ENCODE assay signal across 25 mouse cellular contexts in genomic region chr9:5928166-5928850, GRCm38 (mm10).
DNase-seq lines count a peak whose midpoint lies in the region; TF ChIP-seq lines count a peak whose summit lies in the region.
"Had no signal": no experiment of that assay in that cellular context is flagged by ENCODE, and none has a peak within 500 bp of the region (broad histone marks: within the 10 kb centered on the region; RNA-seq: fewer than 3 reads in every experiment).

No protein-coding gene starts in this region.

- H3K4me1 ChIP-seq in kidney, adult 2 months (ENCODE audit: control insufficient read depth, insufficient read depth, low read length): no peaks in the 10 kb centered on the region
- peaks cover 9% of the 10 kb centered on the region for H3K4me1 ChIP-seq in E14TG2a.4 (replicated peaks; ENCODE audit: low read depth, low read length)
- H3K4me1 ChIP-seq: embryonic facial prominence, embryonic 12.5 days; hindbrain, embryonic 12.5 days; liver, embryonic 15.5 days; midbrain, embryonic 10.5 days; neural tube, embryonic 12.5 days had no signal

- H3K9me3 ChIP-seq in E14TG2a.4 (ENCODE audit: low read length): peaks cover 30% of the 10 kb centered on the region
- H3K9me3 ChIP-seq: embryonic facial prominence, embryonic 12.5 days; liver, embryonic 15.5 days; neural tube, embryonic 12.5 days had no signal

- peak; percentile 41 to 57 for DNase-seq in cerebellum, postnatal 14 days
- no peak for DNase-seq in cerebellum, adult 9-10 months
- DNase-seq in kidney, adult 2 months: peak; percentile 5
- DNase-seq in kidney, postnatal 25 days: no peak
- DNase-seq in R1 (ENCODE audit: low read depth, low spot score): peak; percentile 36
- DNase-seq in frontal cortex, postnatal 36 days (ENCODE audit: low spot score in 2 of 2): no peak
- DNase-seq: adrenal gland, postnatal 14 days; cerebellum, adult 11 months; gastrocnemius, postnatal 25 days; heart, adult 11 months; heart, postnatal 36 days; kidney, adult 11 months; layer of hippocampus, postnatal 36 days; liver; lung, embryonic 14.5 days; lung, postnatal 14 days; right cerebral cortex, adult 18-20 months; thymus, postnatal 4 days had no signal

- no peak overlapping the region for H3K27ac ChIP-seq in kidney, adult 2 months (ENCODE audit: insufficient read depth, low read depth, low read length)
- H3K27ac ChIP-seq: embryonic facial prominence, embryonic 12.5 days; hindbrain, embryonic 12.5 days; liver, embryonic 15.5 days; midbrain, embryonic 10.5 days; neural tube, embryonic 12.5 days had no signal

- 85% methylated on average over 19 of the region's 19 CpGs for WGBS in kidney, adult 2 months

- no peak for TF ChIP-seq CTCF in kidney, adult 2 months (conservative IDR thresholded peaks at IDR 0.05; ENCODE audit: insufficient read depth, insufficient read length, low read depth, low read length)
- TF ChIP-seq CTCF in E14TG2a.4 (conservative IDR thresholded peaks at IDR 0.05; ENCODE audit: low read length): no peak

- no peaks in the 10 kb centered on the region for H3K27me3 ChIP-seq in kidney, adult 2 months (replicated peaks; ENCODE audit: control insufficient read depth, insufficient read depth, low read length)
- no peaks in the 10 kb centered on the region for H3K27me3 ChIP-seq in E14TG2a.4 (ENCODE audit: insufficient read depth, low read length)
- H3K27me3 ChIP-seq: embryonic facial prominence, embryonic 12.5 days; hindbrain, embryonic 12.5 days; liver, embryonic 15.5 days; neural tube, embryonic 12.5 days had no signal

- H3K36me3 ChIP-seq in kidney, adult 2 months (ENCODE audit: control insufficient read depth, insufficient read depth, low read length): no peaks in the 10 kb centered on the region
- no peaks in the 10 kb centered on the region for H3K36me3 ChIP-seq in E14TG2a.4 (ENCODE audit: insufficient read depth, low read length)
- H3K36me3 ChIP-seq: embryonic facial prominence, embryonic 12.5 days; hindbrain, embryonic 12.5 days; liver, embryonic 15.5 days; midbrain, embryonic 10.5 days; neural tube, embryonic 12.5 days had no signal

- no peak overlapping the region for H3K4me3 ChIP-seq in kidney, adult 2 months (ENCODE audit: insufficient read depth, low read depth, low read length)
- peak overlapping the region; percentile 53 for H3K4me3 ChIP-seq in E14TG2a.4 (replicated peaks; ENCODE audit: low read length)
- H3K4me3 ChIP-seq: embryonic facial prominence, embryonic 12.5 days; hindbrain, embryonic 12.5 days; liver, embryonic 15.5 days; midbrain, embryonic 10.5 days; myocyte; neural tube, embryonic 12.5 days had no signal

- no peak for TF ChIP-seq POLR2A in kidney, adult 2 months (IDR thresholded peaks at IDR 0.05; ENCODE audit: low read depth, low read length)

Comparison
In these comparisons a context has a peak if more than half of its experiments do, and no peak if none do; other contexts are left out.
1. DNase-seq: peak in cerebellum, postnatal 14 days (2 of 2), kidney, adult 2 months (single experiment) and R1 (single experiment); none in cerebellum, adult 9-10 months (single experiment), kidney, postnatal 25 days (0 of 2) and frontal cortex, postnatal 36 days (0 of 2).